Mouse (Mus musculus): ENCODE data around the gene Ddx49.

Gene Ddx49

GRCm38 (mm10) chr8:70316511-70317504 lies 14.5 kb upstream of the Ddx49 start:
- no peak for DNase-seq

GRCm38 (mm10) chr8:70315624-70316510 lies 13.6 kb upstream of the Ddx49 start, which contains the start of gene Cers1:
Cers1 (plus strand) TSS chr8:70315775.
- peak; percentile 38 for DNase-seq

- DNase-seq, result no peak
These were observed 11.1 kb upstream of the Ddx49 start for GRCm38 (mm10) chr8:70313399-70313798.

- no peak for DNase-seq
These were observed 7.0 kb upstream of the Ddx49 start for GRCm38 (mm10) chr8:70309311-70309710.

- DNase-seq, result no peak
These were observed 612 bp upstream of the Ddx49 start for GRCm38 (mm10) chr8:70302901-70303300.

GRCm38 (mm10) chr8:70300881-70301280 lies 1.4 kb downstream of the Ddx49 start:
- no peak for DNase-seq

GRCm38 (mm10) chr8:70293988-70294405 lies 8.3 kb downstream of the Ddx49 start:
- no peak for DNase-seq

GRCm38 (mm10) chr8:70286737-70287136 lies 15.6 kb downstream of the Ddx49 start:
- no peak for DNase-seq

GRCm38 (mm10) chr8:70285304-70285703 lies 17.0 kb downstream of the Ddx49 start:
- DNase-seq, result no peak

GRCm38 (mm10) chr8:70284421-70284820 lies 17.9 kb downstream of the Ddx49 start:
- no peak for DNase-seq

- peak; percentile 10 for DNase-seq
These were observed 18.9 kb downstream of the Ddx49 start for GRCm38 (mm10) chr8:70283136-70284077.

- peak; percentile 90 for DNase-seq
These were observed 19.6 kb downstream of the Ddx49 start, which contains the start of gene Homer3 for GRCm38 (mm10) chr8:70282603-70283135. Homer3 (plus strand) TSS chr8:70282827.

GRCm38 (mm10) chr8:70281001-70281400 lies 21.3 kb downstream of the Ddx49 start:
- DNase-seq, result no peak

GRCm38 (mm10) chr8:70279266-70279665 lies 23.0 kb downstream of the Ddx49 start:
- no peak for DNase-seq

- DNase-seq, result no peak
These were observed 24.1 kb downstream of the Ddx49 start for GRCm38 (mm10) chr8:70278175-70278574.

GRCm38 (mm10) chr8:70276476-70276875 lies 25.8 kb downstream of the Ddx49 start:
- peak; percentile 13 for DNase-seq

- no peak for DNase-seq
These were observed 27.9 kb downstream of the Ddx49 start for GRCm38 (mm10) chr8:70274350-70274749.

- DNase-seq, result peak; percentile 8
These were observed 29.3 kb downstream of the Ddx49 start for GRCm38 (mm10) chr8:70272949-70273348.

GRCm38 (mm10) chr8:70268799-70269565 lies 33.3 kb downstream of the Ddx49 start:
- peak; percentile 23 for DNase-seq

- no peak for DNase-seq
These were observed 34.0 kb downstream of the Ddx49 start for GRCm38 (mm10) chr8:70268311-70268710.

GRCm38 (mm10) chr8:70267674-70268073 lies 34.6 kb downstream of the Ddx49 start:
- DNase-seq, result no peak

All from kidney, adult 18-20 months (tissue).